Mouse (Mus musculus) heart, adult 2 months (tissue): Measurements from ENCODE around the gene Kifc3.

Source experiments
- CTCF ChIP-seq: fragments of 200-600 bp; IDR thresholded peaks from 2 replicates; pipeline ENCODE4 v1.8.1; 2022; ENCODE audit warnings: antibody characterized with exemption, mild to moderate bottlenecking, moderate library complexity
- EP300 ChIP-seq: fragments of 200-500 bp; IDR thresholded peaks from 2 replicates; pipeline ENCODE4 v1.6.1; 2011; ENCODE audit warnings: low read depth, low read length, control low read depth; ENCODE audit not compliant: insufficient read depth
- POLR2A ChIP-seq: fragments of 200-500 bp; IDR thresholded peaks from 2 replicates; pipeline ENCODE4 v1.6.1; 2011; ENCODE audit warnings: mild to moderate bottlenecking, low read depth, low read length, control low read depth; ENCODE audit not compliant: insufficient read depth

GRCm38 (mm10) chr8:95205946-95206345, 3.3 kb upstream of the Kifc3 start:
- no peak for TF ChIP-seq CTCF
- no peak for TF ChIP-seq POLR2A
- TF ChIP-seq EP300, result no peak
